Mouse (Mus musculus) c-Kit-positive CD71-positive TER-119-positive erythroid progenitor cells, embryonic 14.5 days (primary cell): Measurements from ENCODE around the gene Slc3a1.

ENCODE experiments used
- DNase-seq: peaks from one replicate; pipeline ENCODE4 v3.0.0-alpha.2; 2013; ENCODE audit warnings: low spot score

The Slc3a1 gene

GRCm38 (mm10) chr17:85037855-85038254 lies 9.7 kb downstream of the Slc3a1 start:
- DNase-seq = no peak

- DNase-seq = no peak
Observed at GRCm38 (mm10) chr17:85038311-85038710, 10.1 kb downstream of the Slc3a1 start.

GRCm38 (mm10) chr17:85038761-85039160 lies 10.6 kb downstream of the Slc3a1 start:
- DNase-seq = no peak

DNA sequence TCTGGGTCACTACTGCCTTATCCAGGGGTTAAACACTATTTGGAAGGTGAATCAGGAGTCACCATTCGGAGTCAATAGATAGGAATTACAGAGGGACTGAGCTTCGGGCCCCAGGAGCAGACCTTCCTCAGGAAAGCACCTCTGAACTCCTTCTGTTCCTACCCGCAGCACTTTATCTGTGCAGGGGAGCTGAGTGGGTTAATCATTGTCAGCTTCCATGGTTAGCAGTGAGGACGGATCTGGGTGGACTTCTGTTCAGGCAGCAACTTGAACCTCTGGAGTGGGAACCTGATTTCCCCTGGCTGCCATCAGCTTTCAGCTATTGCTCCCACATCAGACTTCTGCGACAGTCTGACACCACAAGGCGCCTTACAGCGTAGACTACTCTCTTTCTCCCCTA lies 12.7 kb downstream of the Slc3a1 start:
- no peak for DNase-seq

DNA sequence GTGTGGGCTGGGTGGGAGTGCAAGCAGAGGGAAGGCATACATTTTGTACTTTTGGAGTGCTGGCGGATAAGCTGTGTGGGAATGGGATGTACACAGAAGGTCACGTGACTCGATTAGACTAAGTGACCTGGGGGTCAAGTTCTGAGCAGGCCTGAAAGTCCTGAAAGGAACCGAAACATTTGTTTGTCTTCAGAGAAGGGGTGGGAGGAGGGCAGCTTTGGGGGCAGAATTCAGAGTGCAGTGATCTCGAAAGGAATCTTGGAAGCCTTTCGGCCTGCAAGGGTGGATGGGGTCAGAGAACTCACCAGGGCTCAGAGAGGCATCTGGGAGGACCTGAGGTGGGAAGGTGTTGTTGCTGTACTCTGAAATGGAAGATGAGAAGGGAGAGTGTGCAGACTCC lies 14.2 kb downstream of the Slc3a1 start:
- DNase-seq = no peak

- no peak for DNase-seq
Observed at GRCm38 (mm10) chr17:85043404-85043816, 15.2 kb downstream of the Slc3a1 start.

- DNase-seq = no peak
Observed at GRCm38 (mm10) chr17:85044466-85044865, 16.3 kb downstream of the Slc3a1 start.

- no peak for DNase-seq
Observed at GRCm38 (mm10) chr17:85045160-85045559, 17.0 kb downstream of the Slc3a1 start.

- no peak for DNase-seq
Observed at GRCm38 (mm10) chr17:85048379-85048778, 20.2 kb downstream of the Slc3a1 start.

DNA sequence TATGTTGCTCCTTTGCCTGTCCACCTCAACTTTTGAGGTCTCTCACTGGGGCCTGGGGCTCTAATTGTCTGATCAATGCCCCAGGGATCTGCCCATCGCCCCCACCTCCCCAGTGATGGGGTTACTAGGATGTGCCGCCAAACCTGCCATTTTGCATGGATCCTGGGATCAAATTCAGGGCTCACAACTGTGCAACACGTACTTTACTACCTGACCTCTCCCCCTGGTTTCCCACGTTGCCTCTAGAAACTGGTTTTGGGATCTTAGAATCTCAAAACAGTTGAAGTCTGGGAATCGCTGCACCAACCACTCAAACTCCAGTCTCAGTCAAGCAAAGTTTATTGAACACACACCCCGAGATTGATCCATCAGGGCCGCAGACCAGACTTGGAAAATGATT lies 30.1 kb downstream of the Slc3a1 start:
- DNase-seq = no peak

- DNase-seq = no peak
Observed at GRCm38 (mm10) chr17:85059136-85059535, 31.0 kb downstream of the Slc3a1 start.

- peak; percentile 18 for DNase-seq
Observed at GRCm38 (mm10) chr17:85063560-85063959, 35.4 kb downstream of the Slc3a1 start.

DNA sequence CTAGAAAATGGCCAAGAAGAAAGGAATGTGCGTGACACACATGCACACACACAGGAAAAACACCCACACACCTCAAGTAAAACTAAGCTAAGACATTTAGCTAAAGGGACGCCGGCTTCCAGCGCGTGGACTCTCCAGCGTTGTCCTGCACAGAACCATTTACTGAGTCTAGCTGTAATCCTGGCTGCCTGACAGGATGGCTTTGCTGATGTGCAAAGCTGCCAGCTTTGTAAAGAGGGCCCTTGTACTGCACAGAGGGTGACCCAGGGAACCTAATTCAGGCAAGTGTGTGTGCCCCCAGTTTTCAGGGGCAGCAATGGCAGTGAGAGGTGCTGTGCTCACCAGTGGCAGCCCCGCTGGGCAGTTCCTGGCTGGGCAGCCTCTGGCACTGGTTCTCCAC lies 39.2 kb downstream of the Slc3a1 start:
- no peak for DNase-seq

GRCm38 (mm10) chr17:85070658-85071057 lies 42.5 kb downstream of the Slc3a1 start:
- no peak for DNase-seq

GRCm38 (mm10) chr17:85071088-85071775 lies 43.1 kb downstream of the Slc3a1 start:
- no peak for DNase-seq

GRCm38 (mm10) chr17:85072383-85072782 lies 44.2 kb downstream of the Slc3a1 start:
- DNase-seq = no peak

DNA sequence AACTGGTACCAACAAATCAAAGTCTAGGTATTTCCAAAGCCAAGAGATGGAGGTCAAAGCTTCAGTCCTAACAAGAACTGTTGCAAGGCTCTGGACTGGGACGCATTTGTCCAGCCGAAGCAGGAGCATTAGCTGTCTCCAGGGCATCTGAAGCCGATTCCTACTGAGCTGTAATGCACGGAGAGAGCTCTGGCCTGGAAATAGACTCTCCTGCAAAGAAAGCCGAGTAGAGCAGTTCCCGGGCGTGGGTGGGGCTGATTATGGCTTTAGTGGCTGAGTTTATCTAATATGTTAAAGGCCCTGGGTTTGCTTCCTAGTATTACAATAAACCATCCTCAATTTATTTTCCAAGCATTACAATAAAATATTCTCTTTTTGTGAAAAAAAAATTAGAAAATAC lies 45.0 kb downstream of the Slc3a1 start:
- no peak for DNase-seq

- DNase-seq = no peak
Observed at GRCm38 (mm10) chr17:85074083-85074482, 45.9 kb downstream of the Slc3a1 start.

- DNase-seq = no peak
Observed at GRCm38 (mm10) chr17:85079276-85079675, 51.1 kb downstream of the Slc3a1 start.

GRCm38 (mm10) chr17:85080781-85081180 lies 52.6 kb downstream of the Slc3a1 start:
- no peak for DNase-seq

GRCm38 (mm10) chr17:85085335-85085734 lies 57.2 kb downstream of the Slc3a1 start:
- no peak for DNase-seq

- DNase-seq = no peak
Observed at GRCm38 (mm10) chr17:85086501-85086900, 58.3 kb downstream of the Slc3a1 start.

- no peak for DNase-seq
Observed at GRCm38 (mm10) chr17:85087591-85087990, 59.4 kb downstream of the Slc3a1 start.

GRCm38 (mm10) chr17:85088401-85088800 lies 60.2 kb downstream of the Slc3a1 start:
- DNase-seq = no peak
